Mouse (Mus musculus) hindbrain, embryonic 13.5 days (tissue): ENCODE data around the gene Dmgdh. TPM values are rescaled to one million over a fixed set of nuclear protein-coding genes. Genes with fewer than 3 reads are reported as not detected.

Experiments used
- ATAC-seq: fragments of 200-750 bp; cut with Nextera tagmentation; 2 replicates; pipeline ENCODE4 v1.8.0; 2017; ENCODE audit warnings: moderate TSS enrichment; ENCODE audit not compliant: low FRiP score
- H3K27ac ChIP-seq: fragments of 300-500 bp; sonication (generic); 2 replicates; pipeline ENCODE4 v1.5.1; 2015; ENCODE audit warnings: inconsistent platforms, mild to moderate bottlenecking, moderate library complexity
- H3K27me3 ChIP-seq: fragments of 300-500 bp; sonication (generic); 2 replicates; pipeline ENCODE4 v1.6.1; 2015; ENCODE audit warnings: mild to moderate bottlenecking, inconsistent platforms
- H3K36me3 ChIP-seq: fragments of 300-500 bp; sonication (generic); 2 replicates; pipeline ENCODE4 v1.6.1; 2015; ENCODE audit warnings: mild to moderate bottlenecking, inconsistent platforms
- H3K4me1 ChIP-seq: fragments of 300-500 bp; sonication (generic); replicated peaks from 2 replicates; pipeline ENCODE4 v1.6.1; 2015; ENCODE audit warnings: inconsistent platforms
- H3K4me2 ChIP-seq: fragments of 300-500 bp; sonication (generic); 2 replicates; pipeline ENCODE4 v1.6.1; 2015; ENCODE audit warnings: inconsistent platforms, mild to moderate bottlenecking, moderate library complexity
- H3K4me3 ChIP-seq: fragments of 300-500 bp; sonication (generic); 2 replicates; pipeline ENCODE4 v1.5.1; 2015; ENCODE audit warnings: mild to moderate bottlenecking, inconsistent platforms
- H3K9ac ChIP-seq: fragments of 300-500 bp; sonication (generic); 2 replicates; pipeline ENCODE4 v1.6.1; 2015; ENCODE audit warnings: mild to moderate bottlenecking, inconsistent platforms
- H3K9me3 ChIP-seq: fragments of 300-500 bp; sonication (generic); 2 replicates; pipeline ENCODE4 v1.6.1; 2016; ENCODE audit warnings: inconsistent platforms
- WGBS: fragments of 180-500 bp; shearing (Covaris S2); methylation state at CpG from one replicate; pipeline ENCODE4 v1.1.7; 2015; 5-methylcytosine and 5-hydroxymethylcytosine counted together
- microRNA-seq: library from miRNA; unstranded; fragments of <30 nt; microRNA quantifications from one replicate; pipeline ENCODE4, GENCODE M21; 2016
- polyA plus RNA-seq: library from polyadenylated mRNA; unstranded; fragments of >200 nt; fragmentation: Nextera tagmentation; extraction: Ambion mirVana; gene quantifications from 2 replicates; pipeline ENCODE4 v1.2.1, GENCODE M21; 2015

The Dmgdh gene
- polyA plus RNA-seq, 1 experiment from 2014 or later: 0.66 TPM

GRCm38 (mm10) chr13:93792945-93793642 is 118.9 kb downstream of the Dmgdh start:
- no peaks in the 10 kb centered on the region for H3K9me3 ChIP-seq
- no peaks in the 10 kb centered on the region for H3K4me1 ChIP-seq
- H3K4me3 ChIP-seq: no peak overlapping the region
- H3K27me3 ChIP-seq: no peaks in the 10 kb centered on the region
- ATAC-seq: peak; percentile 72
- H3K27ac ChIP-seq: no peak overlapping the region
- 51% methylated on average over 11 of the region's 11 CpGs for WGBS
- H3K36me3 ChIP-seq: no peaks in the 10 kb centered on the region
- no peak overlapping the region for H3K4me2 ChIP-seq
- H3K9ac ChIP-seq: no peak overlapping the region

DNA sequence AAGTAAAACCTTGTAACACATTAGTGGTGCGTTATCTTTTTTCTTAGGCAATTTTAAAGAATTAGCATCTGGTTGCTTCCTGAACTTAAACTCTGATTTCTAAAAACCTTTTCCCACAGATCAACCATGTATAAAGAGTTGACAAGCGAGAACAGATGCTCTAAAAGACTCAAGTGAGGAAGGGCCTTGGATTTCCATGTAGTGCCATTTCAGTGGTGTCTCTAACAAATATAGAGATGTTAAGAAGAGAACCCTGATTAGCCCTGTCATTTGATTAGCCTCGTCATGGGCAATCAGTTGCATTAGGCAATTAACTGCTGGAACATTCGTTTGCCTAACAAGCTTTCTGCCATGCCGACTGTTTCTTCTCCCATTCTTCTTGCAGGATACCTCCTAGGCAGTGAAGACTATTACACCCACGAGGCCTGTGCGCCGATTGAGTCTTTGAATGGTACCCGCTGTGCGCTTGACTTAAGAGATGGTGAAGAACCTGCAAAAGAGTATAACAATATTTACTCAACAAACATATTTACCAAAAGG is 119.5 kb downstream of the Dmgdh start:
- no peak overlapping the region for H3K27ac ChIP-seq
- H3K4me2 ChIP-seq: no peak overlapping the region
- ATAC-seq: peak; percentile 61; the same call in 1 of the 2 replicates
- H3K36me3 ChIP-seq: no peaks in the 10 kb centered on the region
- WGBS: 74% methylated on average over 10 of the region's 10 CpGs
- no peaks in the 10 kb centered on the region for H3K4me1 ChIP-seq
- H3K9ac ChIP-seq: no peak overlapping the region
- no peaks in the 10 kb centered on the region for H3K27me3 ChIP-seq
- no peaks in the 10 kb centered on the region for H3K9me3 ChIP-seq
- no peak overlapping the region for H3K4me3 ChIP-seq

DNA sequence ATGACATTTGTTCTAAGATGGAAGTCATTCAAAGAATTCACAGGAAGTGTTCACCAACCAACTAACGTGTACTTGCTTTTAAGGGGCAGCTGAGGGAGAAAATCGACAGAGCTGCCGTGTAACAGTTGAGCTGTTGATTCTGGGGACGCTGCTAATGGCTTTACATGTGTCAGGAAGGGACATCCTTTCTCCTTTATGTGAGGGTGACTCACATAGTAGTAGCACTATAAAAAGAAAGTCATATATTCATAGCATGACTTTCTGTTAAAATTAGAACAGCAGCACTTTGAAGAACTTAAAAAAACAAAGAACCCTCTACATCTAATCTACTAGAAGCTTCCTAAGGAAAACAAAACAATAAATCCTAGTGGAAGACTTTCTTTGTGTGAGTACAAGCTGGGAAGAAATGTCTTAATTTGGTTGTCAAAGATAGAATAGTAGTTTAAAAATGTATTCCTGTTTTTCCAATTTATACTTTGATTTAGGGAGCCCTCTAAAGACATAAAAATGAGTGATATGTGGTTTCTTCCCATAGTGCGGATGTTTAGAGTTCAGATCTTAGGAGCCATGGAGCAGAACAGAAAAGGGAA is 122.9 kb downstream of the Dmgdh start:
- H3K27me3 ChIP-seq: no peaks in the 10 kb centered on the region
- no peaks in the 10 kb centered on the region for H3K36me3 ChIP-seq
- no peak overlapping the region for H3K4me3 ChIP-seq
- no peaks in the 10 kb centered on the region for H3K4me1 ChIP-seq
- no peak overlapping the region for H3K9ac ChIP-seq
- WGBS: 77% methylated on average over 5 of the region's 5 CpGs
- H3K9me3 ChIP-seq: no peaks in the 10 kb centered on the region
- ATAC-seq: no peak
- no peak overlapping the region for H3K27ac ChIP-seq
- no peak overlapping the region for H3K4me2 ChIP-seq

Small RNAs within 50 kb of the gene (microRNA-seq; reads per million reads assigned to microRNA genes)
- gene Mir5624: not detected

Other genes starting within 250 kb of the Dmgdh start
- gene Jmy, start 174.6 kb upstream of the Dmgdh start, polyA plus RNA-seq: 5.3 and 6.9 TPM in 2 replicates
- 0.21 and 0.95 TPM in 2 replicates for gene Bhmt, start 36.5 kb upstream of the Dmgdh start, polyA plus RNA-seq
- 0.09 and 0.13 TPM in 2 replicates for gene Bhmt2, start 131 bp upstream of the Dmgdh start, polyA plus RNA-seq
- gene Arsb, start 97.2 kb downstream of the Dmgdh start, polyA plus RNA-seq: 6.1 and 7.4 TPM in 2 replicates